Mouse (Mus musculus): Measurements from ENCODE around the gene Zic2.

GRCm38 (mm10) chr14:122481181-122481580, 5.9 kb downstream of the Zic2 start:
- no peak for TF ChIP-seq CTCF (IDR thresholded peaks at IDR 0.05; ENCODE audit: borderline replicate concordance, extremely low read depth, insufficient read depth, insufficient read length)
- no peak for TF ChIP-seq POLR2A (IDR thresholded peaks at IDR 0.05; ENCODE audit: borderline replicate concordance, extremely low read depth, insufficient read depth, insufficient read length, poor library complexity, severe bottlenecking)
